Mouse (Mus musculus) ES-Bruce4 (cell line): ENCODE measurements around the gene Magee1.

Source experiments
- CTCF ChIP-seq: IDR thresholded peaks from one replicate; pipeline ENCODE4 v1.8.1; 2011; ENCODE audit warnings: low read depth, low read length
- EP300 ChIP-seq: IDR thresholded peaks from 2 replicates; pipeline ENCODE4 v1.6.1; 2011; ENCODE audit warnings: low read depth, low read length; ENCODE audit not compliant: insufficient read depth

DNA sequence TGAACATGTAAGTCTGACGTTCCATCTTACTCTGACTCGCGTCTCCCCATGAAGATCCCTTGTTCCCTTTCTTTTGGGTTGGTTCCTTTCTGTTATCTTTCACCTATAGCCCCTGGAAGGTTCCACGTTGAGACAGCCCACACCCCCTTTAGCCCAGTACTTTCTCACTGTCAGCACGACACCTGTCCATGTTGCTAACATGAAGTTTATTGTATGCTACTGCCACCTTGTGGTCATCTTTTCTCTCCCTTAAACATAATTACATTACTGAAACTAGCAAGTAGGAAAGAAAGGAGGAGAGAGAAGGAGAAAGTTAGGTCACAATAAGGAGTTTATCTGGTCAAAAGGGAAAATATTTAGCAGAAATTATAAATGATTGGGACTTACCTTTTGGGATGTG lies 16.0 kb upstream of the Magee1 start:
- TF ChIP-seq CTCF (no peak), EP300 (no peak)
